Mouse (Mus musculus) embryo, embryonic 10.5 days (tissue): ENCODE data around the gene Herpud1.
A peak's percentile ranks its signal among the peaks of the same experiment; 100 is the strongest.
"Not testable (repeated sequence)": the region's sequence is repeated elsewhere in the genome, so short reads cannot be mapped to it uniquely, and the experiment has no call there.

Experiments used
- DNase-seq: peaks from one replicate; pipeline ENCODE4 v3.0.0-alpha.2; 2015; ENCODE audit warnings: low spot score

Herpud1 gene

DNA sequence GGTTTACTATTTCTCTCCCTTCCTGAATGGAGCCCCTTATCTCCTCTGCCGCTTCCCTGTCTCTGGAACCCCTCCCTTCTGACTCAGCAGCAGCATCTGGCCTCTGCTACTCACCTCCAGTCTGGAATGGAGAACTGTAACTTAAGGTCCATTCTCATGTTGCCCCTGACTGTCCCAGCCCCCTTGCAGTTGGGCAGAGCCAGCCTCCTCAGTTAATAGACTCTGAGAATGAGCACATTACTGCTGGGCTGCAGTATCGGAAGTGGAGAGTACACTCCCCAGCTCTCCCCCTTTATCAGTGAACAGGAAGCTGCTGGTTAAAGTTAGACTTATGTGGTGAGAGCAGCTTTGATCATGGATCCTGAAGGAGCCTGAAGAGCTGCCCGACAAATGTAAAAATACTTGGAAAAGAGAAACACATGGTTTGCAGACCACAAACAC, 10.7 kb upstream of the Herpud1 start:
- DNase-seq = no peak

DNA sequence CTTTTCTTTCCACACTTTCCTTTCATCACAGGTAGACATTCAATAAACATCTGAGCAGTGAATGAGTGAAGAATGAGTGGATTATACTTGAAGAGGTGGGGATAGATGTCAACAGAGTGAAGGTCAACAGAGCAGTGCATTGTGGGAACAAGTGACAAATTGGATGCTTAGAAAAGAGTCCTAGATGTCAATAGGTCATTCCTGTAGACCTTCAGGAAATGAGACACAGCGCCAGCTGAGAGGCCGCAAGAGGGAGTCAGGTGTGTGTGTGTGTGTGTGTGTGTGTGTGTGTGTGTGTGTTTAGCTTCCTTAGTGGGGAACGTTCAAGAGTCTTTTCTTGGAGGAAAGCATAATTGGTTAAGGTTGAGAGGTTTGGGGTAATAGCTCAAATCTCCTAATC, 10.1 kb upstream of the Herpud1 start:
- no peak for DNase-seq

- DNase-seq = no peak
These were observed 9.7 kb upstream of the Herpud1 start for GRCm38 (mm10) chr8:94376580-94376979.

GRCm38 (mm10) chr8:94377031-94377430, 9.2 kb upstream of the Herpud1 start:
- DNase-seq = no peak

- DNase-seq = no peak
These were observed 8.5 kb upstream of the Herpud1 start for GRCm38 (mm10) chr8:94377714-94378205.

DNA sequence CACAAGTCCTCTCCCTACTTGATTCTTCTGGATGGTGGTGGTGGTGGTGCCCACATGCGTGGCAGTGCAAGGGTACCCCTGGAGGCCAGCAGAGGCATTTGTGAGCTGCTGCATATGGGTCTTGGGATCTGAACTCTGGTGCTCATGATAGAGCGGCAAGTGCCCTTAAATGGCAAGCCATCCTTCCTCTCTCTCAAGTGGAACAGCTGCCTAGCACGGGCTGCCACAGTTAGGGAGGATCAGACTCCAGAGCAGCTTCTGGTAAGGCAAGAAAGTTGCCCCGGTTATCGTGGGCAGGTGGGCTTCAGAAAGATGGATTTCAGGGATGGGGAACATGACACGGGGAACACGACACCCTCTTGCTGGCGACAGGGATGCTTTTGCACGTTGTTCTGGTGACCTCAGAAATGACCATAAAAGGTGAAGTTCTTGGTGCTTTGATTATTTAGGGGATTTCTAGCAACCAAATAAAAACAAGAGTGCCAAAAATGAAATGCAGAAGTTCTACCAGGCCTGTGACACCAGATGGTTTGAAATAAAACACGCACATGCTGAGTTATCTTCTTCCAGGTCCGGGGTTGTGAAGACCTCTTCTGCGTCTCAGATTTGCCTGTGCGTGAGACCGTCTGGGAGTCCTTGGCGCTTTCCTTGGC, 7.3 kb upstream of the Herpud1 start:
- no peak for DNase-seq

DNA sequence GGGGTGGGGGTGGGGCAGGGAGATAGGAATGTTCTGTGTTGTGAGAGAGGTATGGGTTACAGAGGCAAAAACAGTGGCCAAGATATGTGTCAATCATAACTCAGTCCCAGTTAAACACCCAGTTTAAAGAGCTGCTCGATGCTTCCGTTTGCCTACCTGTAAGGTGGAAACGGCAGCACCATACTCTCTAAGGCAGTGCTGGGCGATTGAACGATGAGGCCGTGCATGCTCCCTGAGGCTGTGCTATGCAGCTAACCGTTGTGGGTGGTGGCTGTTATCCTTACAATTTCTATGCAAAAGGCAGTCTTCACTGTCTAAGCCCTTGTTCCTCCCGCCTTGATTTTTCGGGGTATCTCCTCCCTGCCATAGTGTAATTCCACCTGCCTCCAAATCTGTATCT, 6.6 kb upstream of the Herpud1 start:
- DNase-seq = no peak

DNA sequence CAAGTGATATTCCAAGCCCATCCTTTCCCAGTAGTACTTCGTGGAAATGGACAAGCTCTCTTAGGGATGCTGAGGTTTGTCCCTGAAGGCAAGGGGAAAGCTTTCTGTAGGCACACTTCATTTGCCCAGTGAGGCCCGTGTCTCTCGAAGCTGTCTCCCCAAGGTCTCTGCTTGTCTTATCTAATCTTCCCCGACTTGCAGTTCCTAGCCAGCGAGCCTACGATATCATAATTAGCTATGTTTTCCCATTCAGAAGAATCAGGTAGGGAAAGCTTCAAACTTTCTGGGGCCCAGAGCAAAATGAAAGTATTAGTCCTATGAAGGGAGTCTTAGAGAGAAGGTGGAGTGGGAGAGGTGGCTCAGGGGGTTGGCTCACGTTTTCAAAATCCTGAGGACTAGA, 2.1 kb upstream of the Herpud1 start:
- no peak for DNase-seq

- no peak for DNase-seq
These were observed 578 bp upstream of the Herpud1 start for GRCm38 (mm10) chr8:94385506-94386213.

DNA sequence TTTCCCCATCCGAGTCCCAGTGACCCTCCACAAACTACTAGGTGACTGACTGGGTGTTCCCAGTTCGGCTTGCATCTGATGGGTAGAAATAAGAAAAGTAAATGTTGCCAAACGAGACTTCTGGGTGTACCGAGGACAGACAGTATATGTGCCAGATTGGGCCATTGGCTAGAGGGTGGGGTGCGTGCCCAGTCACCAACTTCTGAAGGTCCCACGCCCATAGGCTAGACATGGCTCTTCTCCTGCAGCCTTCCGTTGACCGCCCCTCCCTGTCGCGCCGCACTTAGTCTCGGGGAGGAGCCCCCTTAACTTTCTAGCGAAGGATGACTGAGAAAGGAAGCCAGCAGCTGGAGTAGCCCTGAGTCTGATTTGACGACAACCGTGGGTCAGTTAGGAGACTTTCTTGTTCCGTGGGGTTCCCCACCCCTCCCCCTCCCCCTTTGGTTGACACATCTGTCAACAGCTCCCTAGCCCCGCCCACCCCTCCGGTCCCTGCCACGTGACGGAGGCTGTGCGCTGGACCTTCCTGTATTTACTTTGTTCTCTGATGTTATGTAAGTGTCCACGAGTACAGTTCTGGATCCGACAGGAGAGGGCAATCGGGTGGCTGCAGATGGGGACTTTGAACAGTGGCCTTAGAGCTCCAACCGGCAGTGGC, 918 bp downstream of the Herpud1 start:
- peak; percentile 93 for DNase-seq

- no peak for DNase-seq
These were observed 1.5 kb downstream of the Herpud1 start for GRCm38 (mm10) chr8:94387785-94388184.

- DNase-seq = no peak
These were observed 3.3 kb downstream of the Herpud1 start for GRCm38 (mm10) chr8:94389531-94389930.

GRCm38 (mm10) chr8:94390429-94390828, 4.2 kb downstream of the Herpud1 start:
- no peak for DNase-seq

DNA sequence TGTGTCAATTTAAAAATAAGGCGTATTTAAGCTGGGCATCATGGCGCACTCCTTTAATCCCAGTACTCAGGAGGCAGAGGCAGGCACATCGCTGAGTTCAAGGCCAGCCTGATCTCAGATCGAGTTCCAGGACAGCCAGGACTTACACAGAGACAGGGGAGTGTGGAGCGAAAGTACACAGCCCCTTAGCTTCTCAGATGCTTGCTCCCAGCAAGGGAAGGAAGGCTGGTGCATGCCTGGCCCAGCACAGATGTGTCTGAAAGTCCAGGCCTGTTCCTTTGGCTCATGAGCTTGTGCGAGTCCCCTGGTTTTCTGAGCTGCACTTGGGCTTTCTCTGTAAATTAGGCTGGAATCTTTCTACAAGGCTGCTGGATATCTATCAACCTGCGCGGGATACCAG, 4.7 kb downstream of the Herpud1 start:
- DNase-seq = no peak

GRCm38 (mm10) chr8:94392147-94392546, 5.9 kb downstream of the Herpud1 start:
- DNase-seq = peak; percentile 40

DNA sequence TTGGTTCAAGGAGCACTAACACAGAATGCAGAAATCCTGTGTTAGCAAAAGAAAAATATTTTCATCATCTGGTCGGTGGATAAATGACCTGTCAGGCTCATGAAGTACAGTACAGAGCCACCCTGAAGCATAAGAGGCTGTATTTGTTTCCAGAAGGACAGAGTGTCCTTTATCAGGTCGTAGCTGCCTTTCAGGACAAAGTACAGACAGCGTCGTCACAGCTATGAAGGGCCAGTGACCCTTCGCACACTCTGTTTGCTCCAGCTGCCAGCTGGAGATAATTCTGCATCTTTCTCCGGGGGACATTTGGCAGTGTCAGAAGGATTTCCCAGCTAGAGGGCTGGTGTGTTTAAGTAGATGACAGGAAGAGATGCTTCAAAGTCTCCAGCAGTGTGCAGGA, 6.4 kb downstream of the Herpud1 start:
- DNase-seq = no peak

- no peak for DNase-seq
These were observed 9.8 kb downstream of the Herpud1 start for GRCm38 (mm10) chr8:94395851-94396540.

DNA sequence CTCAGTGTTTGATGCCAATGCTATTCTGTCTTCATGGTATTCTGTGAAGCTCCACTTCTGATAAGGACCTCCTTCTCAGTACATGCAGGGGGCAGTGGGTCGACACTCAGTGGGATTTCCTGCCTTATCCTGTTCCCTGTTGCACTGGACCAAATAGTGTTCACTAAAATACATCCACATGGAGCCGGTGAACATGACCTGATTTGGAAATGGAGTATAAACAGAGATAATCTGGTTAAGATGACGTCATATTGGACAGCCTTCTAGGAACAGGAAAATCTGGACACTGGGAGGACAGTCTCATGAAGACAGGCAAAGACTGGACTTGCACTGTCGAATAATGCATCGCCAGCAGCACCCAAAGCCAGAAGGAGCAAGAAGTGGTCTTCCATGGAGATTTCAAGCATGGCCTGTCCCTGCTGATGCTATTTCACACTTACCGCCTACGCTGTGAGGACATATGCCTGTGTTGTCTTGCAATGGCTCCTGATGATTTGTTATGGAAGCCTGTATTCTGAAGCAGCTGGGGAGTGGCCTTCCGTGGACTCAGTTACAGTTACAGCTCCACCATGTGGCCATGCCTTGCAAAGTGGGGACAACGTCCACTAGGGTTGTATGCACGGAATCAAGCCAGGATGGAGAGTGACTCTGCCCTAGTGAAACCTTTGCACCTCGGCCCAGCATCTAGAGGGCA, 10.9 kb downstream of the Herpud1 start:
- peak; percentile 62 for DNase-seq

DNA sequence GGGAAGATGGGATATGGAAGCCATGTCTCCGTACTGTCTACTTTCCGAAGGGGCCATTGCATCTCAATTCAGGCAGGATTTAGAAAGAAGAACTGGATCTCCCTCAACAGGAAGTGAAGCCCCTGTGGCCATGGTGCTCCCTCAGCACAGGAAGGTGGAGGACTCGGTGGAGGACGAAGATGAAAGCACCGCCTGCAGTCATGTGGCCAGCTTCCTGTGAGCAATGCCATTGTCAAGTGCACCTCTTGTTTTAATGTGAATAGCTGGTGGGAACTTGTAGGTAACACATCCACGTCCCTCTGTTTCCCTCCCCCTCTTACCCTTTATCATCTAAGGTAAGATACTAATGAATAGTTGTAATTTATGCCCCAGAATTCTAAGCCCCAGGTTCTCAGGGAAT, 12.3 kb downstream of the Herpud1 start:
- no peak for DNase-seq

GRCm38 (mm10) chr8:94399361-94399953, 13.2 kb downstream of the Herpud1 start:
- no peak for DNase-seq

- DNase-seq = not testable (repeated sequence)
These were observed 13.7 kb downstream of the Herpud1 start for GRCm38 (mm10) chr8:94399957-94400356.
